Mouse (Mus musculus) inflammation-experienced regulatory T-cells, adult 6 months (primary cell): Measurements from ENCODE around the gene Zbtb34. TPM values are rescaled to one million over a fixed set of nuclear protein-coding genes. Genes with fewer than 3 reads are reported as not detected.
A peak's percentile ranks its signal among the peaks of the same experiment; 100 is the strongest.

ENCODE experiments used
- ATAC-seq: one replicate; pipeline ENCODE4 v1.8.0; 2017
- polyA plus RNA-seq, 3 experiments: library from polyadenylated mRNA; unstranded; fragments of 100-300 nt; shearing (Covaris generic); gene quantifications; one replicate each; pipeline ENCODE4 v1.2.1; 2017

The Zbtb34 gene
- polyA plus RNA-seq, 3 experiments from 2014 or later = 0.72 to 1.0 (median 0.95) TPM

DNA sequence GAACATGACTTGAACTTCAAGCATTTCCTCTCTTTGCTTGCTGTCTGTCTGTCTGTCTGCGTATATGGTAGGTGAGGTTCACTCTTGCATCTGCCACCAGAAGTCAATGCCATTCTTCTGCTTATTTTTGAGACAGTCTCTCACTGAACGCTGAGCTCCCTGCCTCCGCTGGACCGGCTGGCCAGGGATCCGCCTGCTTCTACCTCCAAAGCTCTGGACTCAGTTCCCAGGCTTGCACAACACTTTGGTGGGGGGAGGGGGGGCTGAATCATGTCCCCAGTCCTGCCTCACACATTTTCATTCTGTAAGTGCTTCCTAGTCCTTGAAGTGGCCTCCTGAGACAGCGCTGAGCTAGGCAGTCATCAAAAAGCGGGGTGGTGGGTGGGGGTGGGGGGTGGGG is 32.0 kb downstream of the Zbtb34 start:
- ATAC-seq = no peak

DNA sequence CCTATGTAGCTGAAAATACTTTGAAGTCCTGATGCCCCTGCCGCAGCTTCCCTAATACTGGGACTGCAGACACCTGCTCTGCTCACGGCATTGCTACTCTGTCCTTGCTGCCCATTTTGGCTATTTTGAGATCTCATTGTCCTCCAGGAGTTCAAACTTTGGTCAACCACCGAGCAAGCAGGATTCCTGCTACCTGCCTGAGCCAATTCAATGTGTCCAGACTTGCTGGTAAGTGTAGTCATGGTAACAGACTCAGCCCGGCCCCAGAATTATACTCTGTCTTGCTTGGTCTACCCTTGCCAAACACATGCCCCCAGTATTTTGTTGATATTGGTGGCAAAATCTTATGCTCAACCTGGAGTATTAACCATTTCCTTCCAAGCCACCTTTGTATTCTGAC is 34.1 kb downstream of the Zbtb34 start:
- no peak for ATAC-seq

- ATAC-seq = no peak
Measured at GRCm38 (mm10) chr2:33395053-33395452, 36.1 kb downstream of the Zbtb34 start.

GRCm38 (mm10) chr2:33393951-33394635 is 37.0 kb downstream of the Zbtb34 start:
- no peak for ATAC-seq

- no peak for ATAC-seq
Measured at GRCm38 (mm10) chr2:33393021-33393420, 38.1 kb downstream of the Zbtb34 start.

- ATAC-seq = no peak
Measured at GRCm38 (mm10) chr2:33371648-33372408, 59.3 kb downstream of the Zbtb34 start.

GRCm38 (mm10) chr2:33370777-33371647 is 60.1 kb downstream of the Zbtb34 start, which contains the start of gene Ralgps1:
Ralgps1 (minus strand) TSS chr2:33371486.
- ATAC-seq = peak; percentile 97

GRCm38 (mm10) chr2:33370276-33370776 is 60.8 kb downstream of the Zbtb34 start:
- ATAC-seq = peak; percentile 18

DNA sequence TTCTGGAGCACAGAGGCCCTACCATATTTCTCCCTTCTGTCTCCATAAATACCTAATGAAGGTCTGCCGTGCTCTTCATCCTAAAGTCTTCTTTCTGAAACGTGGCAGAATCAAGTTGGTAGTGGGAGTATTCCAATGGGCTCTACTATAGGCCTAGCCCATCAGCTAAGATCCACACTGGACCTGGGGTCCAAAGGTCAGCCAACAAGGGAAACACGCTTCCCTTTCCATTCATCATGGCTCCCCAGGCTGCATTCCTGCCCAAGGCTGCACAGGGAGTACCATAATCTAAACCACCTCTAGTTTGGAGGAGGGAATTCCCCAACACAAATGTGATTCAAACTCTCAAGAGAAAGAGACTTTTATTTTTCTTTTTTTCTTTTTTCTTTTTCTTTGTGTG is 61.7 kb downstream of the Zbtb34 start:
- no peak for ATAC-seq

DNA sequence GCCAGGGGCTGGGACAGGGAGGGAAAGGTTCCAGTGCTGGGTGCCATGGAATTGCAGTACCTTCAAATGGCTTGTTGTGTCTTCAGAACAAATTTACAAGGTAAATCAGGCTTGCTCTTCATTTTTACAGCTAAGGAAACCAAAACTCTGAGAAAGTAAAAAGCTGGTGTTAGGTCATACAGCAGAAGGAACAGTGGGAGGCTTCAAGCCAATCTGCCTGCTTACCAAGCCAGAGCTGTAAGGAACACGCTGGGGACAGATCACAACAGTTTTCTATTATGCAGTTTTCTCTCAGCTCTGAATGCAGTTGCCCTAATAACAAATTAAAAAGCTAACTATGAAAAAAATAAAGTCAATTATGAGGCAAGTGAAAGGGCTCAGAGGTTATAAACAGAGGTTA is 62.6 kb downstream of the Zbtb34 start:
- no peak for ATAC-seq

DNA sequence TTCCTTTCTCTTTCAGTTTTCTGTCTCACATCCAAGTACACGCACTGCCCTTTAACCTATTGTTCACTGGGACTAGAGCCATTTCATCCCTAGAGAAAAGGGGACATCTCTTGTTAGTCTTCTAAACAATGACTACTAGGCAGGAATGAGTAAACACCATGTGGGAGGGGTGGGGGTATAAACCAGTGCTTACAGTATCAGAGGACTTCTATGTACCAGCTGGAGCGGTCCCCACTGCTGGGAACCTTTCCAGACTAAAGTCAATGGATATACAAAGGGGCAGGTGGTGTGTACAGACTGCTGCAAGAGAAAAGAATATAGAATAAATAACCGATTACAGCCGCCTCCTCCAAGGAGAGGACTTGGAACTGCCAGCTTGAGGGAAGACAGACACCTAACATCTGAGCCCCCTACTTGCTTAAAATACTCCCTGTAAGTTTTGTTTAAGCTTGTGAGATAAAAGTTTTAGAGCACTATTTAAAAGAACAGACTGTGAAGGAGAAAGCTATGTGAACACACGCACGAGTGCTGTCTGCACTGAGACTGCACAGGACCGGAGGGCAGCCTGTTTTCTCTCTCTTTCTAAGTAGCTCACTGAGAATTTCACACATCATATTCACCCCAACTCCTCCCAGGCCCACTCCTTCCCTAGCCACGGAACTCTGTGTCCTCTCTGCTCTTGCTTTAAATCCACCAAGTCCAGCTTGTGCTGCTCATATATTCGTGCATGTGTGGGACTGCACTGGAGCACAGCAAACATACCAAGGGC is 65.2 kb downstream of the Zbtb34 start:
- ATAC-seq = no peak

DNA sequence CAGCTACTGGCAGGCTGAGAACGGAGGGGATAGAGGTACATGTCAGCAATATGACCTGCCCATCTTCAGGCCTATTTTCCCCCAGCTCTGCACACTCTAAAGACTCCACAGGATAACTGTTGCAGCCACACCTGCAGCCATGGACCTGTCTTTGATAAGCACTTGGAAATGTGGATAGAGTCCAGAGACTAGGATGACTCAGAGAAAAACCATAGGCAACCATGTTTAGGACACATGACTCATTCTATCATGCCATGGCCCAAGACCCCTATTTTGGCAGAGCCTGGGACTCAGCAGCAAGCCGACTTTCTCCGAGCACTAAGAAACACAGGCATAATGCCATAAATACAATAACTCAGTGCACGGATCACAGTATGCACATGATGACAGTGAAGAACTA is 66.5 kb downstream of the Zbtb34 start:
- no peak for ATAC-seq

DNA sequence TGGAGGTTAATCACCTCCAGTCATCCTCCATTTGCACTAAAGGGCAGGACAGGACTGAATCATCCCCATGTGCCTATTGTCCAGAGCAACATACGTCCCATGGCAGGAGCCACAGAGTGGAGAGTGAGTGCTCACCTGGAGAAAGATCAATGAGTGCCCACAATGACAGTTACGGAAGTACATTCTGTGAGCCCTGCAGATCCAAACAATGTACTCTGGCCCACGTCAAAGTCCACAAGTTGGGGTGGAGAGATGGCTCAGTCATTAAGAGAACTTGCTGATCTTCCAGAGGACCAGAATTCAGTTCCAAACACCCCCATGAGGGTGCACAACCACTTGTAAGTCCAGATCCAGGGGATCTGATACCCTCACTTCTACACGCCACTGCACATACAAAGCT is 67.2 kb downstream of the Zbtb34 start:
- ATAC-seq = no peak

GRCm38 (mm10) chr2:33361139-33361716 is 69.9 kb downstream of the Zbtb34 start:
- no peak for ATAC-seq

GRCm38 (mm10) chr2:33360564-33360963 is 70.6 kb downstream of the Zbtb34 start:
- ATAC-seq = no peak

GRCm38 (mm10) chr2:33359184-33359583 is 71.9 kb downstream of the Zbtb34 start:
- no peak for ATAC-seq

DNA sequence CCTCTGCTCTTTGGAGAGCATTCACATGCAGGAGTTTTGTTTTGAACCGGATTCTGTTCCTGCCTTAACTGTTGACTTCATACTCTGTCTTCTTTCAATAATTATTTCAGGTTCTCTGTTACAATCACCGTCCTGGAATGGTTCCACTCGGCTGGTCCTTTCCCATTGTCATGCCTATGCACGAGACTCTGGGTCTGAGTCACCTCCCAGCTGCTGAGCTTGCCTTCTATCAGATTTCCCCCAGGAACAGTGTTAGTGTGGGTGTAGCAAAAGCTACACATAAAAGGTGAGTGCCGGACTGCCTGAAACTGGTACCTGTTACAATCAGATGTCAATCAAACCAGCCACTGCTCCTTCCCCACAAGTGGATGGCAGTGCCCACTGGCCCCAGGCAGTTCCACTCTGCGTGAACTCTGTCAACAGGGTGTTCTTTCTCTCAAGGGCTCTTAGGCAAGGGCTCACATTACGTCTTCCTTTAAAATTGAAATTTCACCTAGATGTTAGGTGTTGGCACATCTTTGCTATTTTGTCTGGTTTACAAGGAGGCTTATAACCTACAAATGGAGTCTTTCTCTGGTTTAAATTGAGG is 73.8 kb downstream of the Zbtb34 start:
- ATAC-seq = no peak
